Mouse (Mus musculus): ENCODE measurements at regions not wholly inside any gene's neighbourhood (a gene's known extent, or its start where the extent isn't known, plus 50 kb on each side); places are given as distances from the start of the nearest gene placed in this dataset.

DNA sequence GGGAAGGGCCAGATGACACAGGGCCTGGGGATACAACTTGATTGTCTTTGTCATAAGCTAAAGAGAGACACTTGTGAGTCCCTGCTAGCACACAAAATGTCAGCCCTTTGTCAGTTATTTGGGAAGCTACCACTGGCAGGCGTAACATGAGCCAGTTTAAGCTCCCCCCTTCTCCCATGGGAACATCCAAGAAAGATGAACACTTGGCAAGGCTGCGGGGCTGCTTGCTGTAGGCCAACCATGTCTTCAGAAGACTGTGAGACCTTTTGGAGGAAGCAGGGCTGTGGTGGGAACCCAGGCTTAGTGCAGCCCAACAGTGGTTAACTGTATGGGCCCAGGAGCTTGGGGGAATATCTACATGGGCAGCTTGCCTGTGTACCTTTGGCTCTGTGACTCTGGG, 67.3 kb upstream of the Pmepa1 start:
- WGBS = 92% methylated on average over 2 of the region's 2 CpGs
- Histone ChIP-seq H3K4me1 (ENCODE audit: control insufficient read depth, insufficient read depth, low read length) (no peaks in the 10 kb centered on the region), H3K27me3 (replicated peaks; ENCODE audit: control insufficient read depth, insufficient read depth, low read length) (no peaks in the 10 kb centered on the region; the same call in 1 of the 2 replicates), H3K27ac (ENCODE audit: insufficient read depth, low read depth, low read length) (no peak overlapping the region), H3K4me3 (ENCODE audit: insufficient read depth, low read depth, low read length) (no peak overlapping the region), H3K36me3 (ENCODE audit: control insufficient read depth, insufficient read depth, low read length) (no peaks in the 10 kb centered on the region)
- DNase-seq = no peak
- TF ChIP-seq POLR2A (IDR thresholded peaks at IDR 0.05; ENCODE audit: low read depth, low read length) = no peak
- TF ChIP-seq CTCF (conservative IDR thresholded peaks at IDR 0.05; ENCODE audit: insufficient read depth, insufficient read length, low read depth, low read length) = no peak

- TF ChIP-seq POLR2A (IDR thresholded peaks at IDR 0.05; ENCODE audit: low read depth, low read length) (no peak), CTCF (conservative IDR thresholded peaks at IDR 0.05; ENCODE audit: insufficient read depth, insufficient read length, low read depth, low read length) (no peak)
- no peaks in the 10 kb centered on the region for H3K36me3 ChIP-seq (ENCODE audit: control insufficient read depth, insufficient read depth, low read length)
- WGBS = 96% methylated on average over 5 of the region's 5 CpGs
- no peaks in the 10 kb centered on the region for H3K4me1 ChIP-seq (ENCODE audit: control insufficient read depth, insufficient read depth, low read length)
- H3K4me3 ChIP-seq (ENCODE audit: insufficient read depth, low read depth, low read length) = no peak overlapping the region
- no peaks in the 10 kb centered on the region; the same call in 1 of the 2 replicates for H3K27me3 ChIP-seq (replicated peaks; ENCODE audit: control insufficient read depth, insufficient read depth, low read length)
- no peak overlapping the region for H3K27ac ChIP-seq (ENCODE audit: insufficient read depth, low read depth, low read length)
- DNase-seq = no peak
These were observed 67.9 kb upstream of the Pmepa1 start for GRCm38 (mm10) chr2:173344221-173344620.

GRCm38 (mm10) chr2:173347341-173347740, 71.0 kb upstream of the Pmepa1 start:
- WGBS = 68% methylated on average over 11 of the region's 11 CpGs
- no peak for TF ChIP-seq POLR2A (IDR thresholded peaks at IDR 0.05; ENCODE audit: low read depth, low read length)
- no peak for TF ChIP-seq CTCF (conservative IDR thresholded peaks at IDR 0.05; ENCODE audit: insufficient read depth, insufficient read length, low read depth, low read length)

DNA sequence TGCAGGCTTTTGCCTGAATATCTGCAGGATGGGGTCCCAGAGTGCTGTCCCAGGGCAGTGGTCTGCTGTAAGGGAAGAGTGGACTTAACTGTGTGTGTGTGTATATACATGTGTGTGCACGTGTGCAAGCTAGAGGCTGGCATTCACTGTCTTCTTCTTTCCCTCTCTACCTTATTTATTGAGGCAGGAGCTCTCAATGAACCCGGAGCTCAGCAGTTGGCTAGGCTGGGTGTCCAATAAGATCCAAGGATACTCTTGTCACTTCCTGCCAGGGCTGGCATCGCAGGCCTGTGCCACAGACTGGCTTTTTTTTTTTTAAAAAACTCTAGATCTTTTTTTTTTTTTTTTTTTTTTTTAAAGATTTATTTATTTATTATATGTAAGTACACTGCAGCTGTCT, 72.4 kb upstream of the Pmepa1 start:
- TF ChIP-seq POLR2A (IDR thresholded peaks at IDR 0.05; ENCODE audit: low read depth, low read length) (no peak), CTCF (conservative IDR thresholded peaks at IDR 0.05; ENCODE audit: insufficient read depth, insufficient read length, low read depth, low read length) (no peak)
- 88% methylated on average over 3 of the region's 3 CpGs for WGBS
- no peaks in the 10 kb centered on the region for H3K4me1 ChIP-seq (ENCODE audit: control insufficient read depth, insufficient read depth, low read length)

More at GRCm38 (mm10) chr2:173347341-173347740, 71.0 kb upstream of the Pmepa1 start:
- H3K4me3 ChIP-seq (ENCODE audit: insufficient read depth, low read depth, low read length) = no peak overlapping the region
- H3K36me3 ChIP-seq (ENCODE audit: control insufficient read depth, insufficient read depth, low read length) = no peaks in the 10 kb centered on the region
- H3K27me3 ChIP-seq (replicated peaks; ENCODE audit: control insufficient read depth, insufficient read depth, low read length) = no peaks in the 10 kb centered on the region; the same call in 1 of the 2 replicates
- no peak for DNase-seq
- no peak overlapping the region for H3K27ac ChIP-seq (ENCODE audit: insufficient read depth, low read depth, low read length)
- no peaks in the 10 kb centered on the region for H3K4me1 ChIP-seq (ENCODE audit: control insufficient read depth, insufficient read depth, low read length)

GRCm38 (mm10) chr2:173349510-173349909, 73.2 kb upstream of the Pmepa1 start:
- Histone ChIP-seq H3K4me1 (ENCODE audit: control insufficient read depth, insufficient read depth, low read length) (no peaks in the 10 kb centered on the region), H3K4me3 (ENCODE audit: insufficient read depth, low read depth, low read length) (no peak overlapping the region), H3K36me3 (ENCODE audit: control insufficient read depth, insufficient read depth, low read length) (no peaks in the 10 kb centered on the region), H3K27me3 (replicated peaks; ENCODE audit: control insufficient read depth, insufficient read depth, low read length) (no peaks in the 10 kb centered on the region; the same call in 1 of the 2 replicates), H3K27ac (ENCODE audit: insufficient read depth, low read depth, low read length) (no peak overlapping the region)
- TF ChIP-seq CTCF (conservative IDR thresholded peaks at IDR 0.05; ENCODE audit: insufficient read depth, insufficient read length, low read depth, low read length) = no peak
- TF ChIP-seq POLR2A (IDR thresholded peaks at IDR 0.05; ENCODE audit: low read depth, low read length) = no peak
- DNase-seq = no peak
- WGBS = 90% methylated on average over 9 of the region's 9 CpGs

More for the DNA sequence above, 72.4 kb upstream of the Pmepa1 start:
- Histone ChIP-seq H3K27ac (ENCODE audit: insufficient read depth, low read depth, low read length) (no peak overlapping the region), H3K36me3 (ENCODE audit: control insufficient read depth, insufficient read depth, low read length) (no peaks in the 10 kb centered on the region), H3K27me3 (replicated peaks; ENCODE audit: control insufficient read depth, insufficient read depth, low read length) (no peaks in the 10 kb centered on the region; the same call in 1 of the 2 replicates), H3K4me3 (ENCODE audit: insufficient read depth, low read depth, low read length) (no peak overlapping the region)
- DNase-seq = no peak

DNA sequence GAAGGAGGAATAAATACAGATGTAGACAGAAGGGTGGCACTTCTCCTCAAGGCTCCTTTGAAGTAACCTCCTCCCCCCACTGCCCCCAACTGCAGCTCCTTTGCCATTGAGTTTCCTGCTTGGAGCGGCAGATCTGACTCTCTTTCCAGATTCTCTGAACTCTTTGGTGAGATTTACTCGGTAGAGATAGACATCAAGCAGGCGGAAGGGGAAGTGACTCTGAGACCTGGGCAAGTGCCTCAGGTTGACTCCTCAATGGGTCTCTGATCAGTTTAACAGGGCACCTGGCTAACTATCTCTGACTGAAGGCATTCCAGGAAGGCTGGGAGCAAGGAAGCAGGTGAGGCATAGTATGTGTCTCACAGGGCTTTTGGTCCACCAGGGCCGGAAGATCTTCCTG, 73.6 kb upstream of the Pmepa1 start:
- Histone ChIP-seq H3K36me3 (ENCODE audit: control insufficient read depth, insufficient read depth, low read length) (no peaks in the 10 kb centered on the region), H3K4me3 (ENCODE audit: insufficient read depth, low read depth, low read length) (no peak overlapping the region), H3K27me3 (replicated peaks; ENCODE audit: control insufficient read depth, insufficient read depth, low read length) (no peaks in the 10 kb centered on the region; the same call in 1 of the 2 replicates), H3K4me1 (ENCODE audit: control insufficient read depth, insufficient read depth, low read length) (no peaks in the 10 kb centered on the region), H3K27ac (ENCODE audit: insufficient read depth, low read depth, low read length) (no peak overlapping the region)
- DNase-seq = no peak
- WGBS = 83% methylated on average over 4 of the region's 4 CpGs
- TF ChIP-seq CTCF (conservative IDR thresholded peaks at IDR 0.05; ENCODE audit: insufficient read depth, insufficient read length, low read depth, low read length) (no peak), POLR2A (IDR thresholded peaks at IDR 0.05; ENCODE audit: low read depth, low read length) (no peak)

DNA sequence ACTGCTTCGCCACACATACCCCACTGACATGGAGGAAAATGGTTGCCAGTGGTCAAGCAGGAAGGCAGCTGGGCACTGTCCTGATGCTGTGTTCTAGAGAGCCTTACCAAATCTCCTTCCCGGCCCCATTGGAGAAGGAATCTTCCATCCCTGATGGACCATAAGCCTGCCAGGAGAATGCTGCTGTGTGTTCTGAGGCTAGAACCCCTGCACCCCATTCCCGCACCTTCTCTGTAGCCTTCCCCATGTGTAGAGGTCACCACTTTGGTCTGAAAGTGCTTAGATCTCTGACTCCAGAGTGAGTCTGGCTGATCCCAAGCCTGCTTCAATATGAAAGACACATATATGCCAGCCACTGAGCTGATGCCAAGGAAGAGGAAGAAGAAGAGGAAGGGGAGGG, 74.1 kb upstream of the Pmepa1 start:
- Histone ChIP-seq H3K4me1 (ENCODE audit: control insufficient read depth, insufficient read depth, low read length) (no peaks in the 10 kb centered on the region), H3K4me3 (ENCODE audit: insufficient read depth, low read depth, low read length) (no peak overlapping the region), H3K27ac (ENCODE audit: insufficient read depth, low read depth, low read length) (no peak overlapping the region), H3K36me3 (ENCODE audit: control insufficient read depth, insufficient read depth, low read length) (no peaks in the 10 kb centered on the region), H3K27me3 (replicated peaks; ENCODE audit: control insufficient read depth, insufficient read depth, low read length) (no peaks in the 10 kb centered on the region; the same call in 1 of the 2 replicates)
- no peak for DNase-seq
- TF ChIP-seq POLR2A (IDR thresholded peaks at IDR 0.05; ENCODE audit: low read depth, low read length) (no peak), CTCF (conservative IDR thresholded peaks at IDR 0.05; ENCODE audit: insufficient read depth, insufficient read length, low read depth, low read length) (no peak)
- WGBS = 99% methylated on average over 3 of the region's 3 CpGs
